Mouse (Mus musculus): ENCODE data around the gene Mtmr4.

DNA sequence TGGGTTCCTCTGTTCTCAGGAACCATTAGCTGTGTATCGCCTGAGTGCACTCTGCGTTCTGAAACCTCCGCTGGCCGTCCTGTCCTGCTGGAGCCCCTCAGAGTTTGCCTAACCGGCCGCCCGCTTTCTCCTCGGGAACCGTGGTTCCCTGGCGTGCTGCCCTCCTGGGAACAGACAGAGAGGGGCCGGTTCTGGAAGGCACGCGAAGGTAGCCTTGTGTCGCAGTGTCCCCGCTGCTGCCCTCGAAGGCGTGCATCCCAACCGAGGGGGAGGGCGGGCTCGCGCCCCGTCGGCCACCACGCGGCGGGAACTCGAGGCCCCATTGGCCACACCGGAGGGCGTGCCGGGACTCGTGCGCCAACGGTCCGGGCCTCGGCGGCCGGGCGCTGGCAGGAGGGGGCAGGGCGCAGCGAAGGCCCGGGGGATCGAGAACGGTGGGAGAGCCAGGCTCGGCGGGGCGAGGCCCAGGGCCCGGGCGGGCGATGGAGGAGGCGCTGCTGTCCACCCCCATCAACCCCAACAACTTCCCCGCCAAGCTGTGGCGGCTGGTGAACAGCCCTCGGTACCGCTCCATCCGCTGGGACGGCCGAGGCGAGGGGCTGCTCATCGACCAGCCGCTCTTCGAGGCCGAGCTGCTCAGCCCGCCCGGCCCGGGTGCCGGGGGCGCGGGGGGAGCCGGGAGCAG lies 25.0 kb downstream of the Mtmr4 start, which contains the start of gene Hsf5:
- TF ChIP-seq POLR2A (IDR thresholded peaks at IDR 0.05; ENCODE audit: insufficient read depth, low read length) (no peak), CTCF (IDR thresholded peaks at IDR 0.05; ENCODE audit: low read depth, low read length) (no peak), EP300 (IDR thresholded peaks at IDR 0.05; ENCODE audit: insufficient read depth, low read depth, low read length) (no peak)

All from ES-Bruce4 (cell line).